Mouse (Mus musculus): ENCODE measurements at regions not wholly inside any gene's neighbourhood (a gene's known extent, or its start where the extent isn't known, plus 50 kb on each side); places are given as distances from the start of the nearest gene placed in this dataset.
"Not testable (repeated sequence)": the region's sequence is repeated elsewhere in the genome, so short reads cannot be mapped to it uniquely, and the experiment has no call there.

DNA sequence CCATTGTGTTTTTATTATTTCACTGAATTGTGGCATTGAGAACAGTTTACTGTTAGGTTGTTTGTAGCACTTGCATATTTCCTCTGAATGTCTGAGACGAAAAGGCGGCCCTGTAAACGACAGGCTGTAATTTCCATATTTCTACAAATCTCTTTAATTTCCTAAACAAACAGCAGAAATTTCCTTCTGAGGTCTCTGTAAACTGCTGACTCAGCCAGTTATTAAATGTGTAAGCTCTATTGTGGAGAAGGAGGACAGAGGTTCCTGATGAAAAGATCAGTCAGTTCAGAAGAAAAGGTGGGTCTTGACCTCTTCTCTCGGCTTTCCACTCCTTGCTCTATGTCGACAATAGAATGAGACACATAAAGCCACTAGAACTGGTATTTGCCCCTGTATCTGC, 256.0 kb upstream of the 1700008P02Rik start:
- no peak for DNase-seq

DNA sequence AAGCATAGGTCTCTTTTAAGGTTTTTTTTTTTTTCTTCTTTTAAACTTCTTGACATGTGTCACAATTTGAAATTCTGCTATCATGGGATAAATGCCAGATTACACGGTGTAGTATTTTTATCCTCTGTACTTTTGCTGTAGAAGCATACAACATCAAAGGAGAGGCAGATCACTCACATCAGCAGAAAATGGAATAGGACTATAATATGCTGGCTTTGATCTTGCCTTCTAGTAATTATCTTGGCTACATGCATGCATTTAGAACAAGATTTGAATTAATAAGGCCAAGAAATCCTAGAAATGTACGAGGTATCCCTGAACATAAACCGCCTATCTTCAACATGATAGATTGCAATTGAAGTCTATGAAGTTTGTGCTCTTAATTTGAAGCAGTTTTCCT, 251.9 kb upstream of the 1700008P02Rik start:
- no peak for DNase-seq

DNA sequence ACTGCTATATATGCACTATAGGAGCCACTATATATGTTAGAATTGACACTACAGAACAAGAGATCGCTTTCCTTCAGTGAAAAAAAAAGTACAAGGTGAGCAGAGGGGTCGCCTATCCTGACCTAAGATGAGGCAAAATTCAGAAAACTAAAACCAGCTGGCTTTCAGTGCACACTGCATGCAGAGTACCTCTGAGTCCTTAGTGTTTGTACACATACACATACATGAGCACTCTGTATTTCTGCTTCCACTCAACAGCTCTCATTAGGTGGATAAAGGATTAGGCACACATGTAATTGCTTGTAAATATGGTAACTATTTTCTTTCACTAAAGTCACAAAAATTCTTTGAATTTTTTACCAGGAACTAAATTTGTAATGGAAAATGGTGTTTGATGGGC, 251.5 kb upstream of the 1700008P02Rik start:
- DNase-seq, result no peak

DNA sequence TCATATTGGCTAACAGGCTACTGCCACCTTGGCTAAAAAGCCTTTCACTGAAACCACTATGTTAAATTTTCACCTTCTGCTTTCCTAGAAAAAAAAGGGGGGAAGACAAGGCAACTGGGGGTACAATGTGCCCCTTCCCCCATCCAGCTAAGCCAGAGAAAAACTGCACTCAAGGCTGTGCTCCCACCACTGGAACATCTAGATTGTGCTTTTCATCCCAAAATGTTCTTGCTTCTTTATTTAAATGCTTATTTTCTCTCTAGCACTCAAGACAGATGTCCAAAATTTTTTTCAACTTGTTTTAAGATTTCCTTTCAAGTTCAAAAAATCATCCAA, 245.9 kb upstream of the 1700008P02Rik start:
- no peak for DNase-seq

DNA sequence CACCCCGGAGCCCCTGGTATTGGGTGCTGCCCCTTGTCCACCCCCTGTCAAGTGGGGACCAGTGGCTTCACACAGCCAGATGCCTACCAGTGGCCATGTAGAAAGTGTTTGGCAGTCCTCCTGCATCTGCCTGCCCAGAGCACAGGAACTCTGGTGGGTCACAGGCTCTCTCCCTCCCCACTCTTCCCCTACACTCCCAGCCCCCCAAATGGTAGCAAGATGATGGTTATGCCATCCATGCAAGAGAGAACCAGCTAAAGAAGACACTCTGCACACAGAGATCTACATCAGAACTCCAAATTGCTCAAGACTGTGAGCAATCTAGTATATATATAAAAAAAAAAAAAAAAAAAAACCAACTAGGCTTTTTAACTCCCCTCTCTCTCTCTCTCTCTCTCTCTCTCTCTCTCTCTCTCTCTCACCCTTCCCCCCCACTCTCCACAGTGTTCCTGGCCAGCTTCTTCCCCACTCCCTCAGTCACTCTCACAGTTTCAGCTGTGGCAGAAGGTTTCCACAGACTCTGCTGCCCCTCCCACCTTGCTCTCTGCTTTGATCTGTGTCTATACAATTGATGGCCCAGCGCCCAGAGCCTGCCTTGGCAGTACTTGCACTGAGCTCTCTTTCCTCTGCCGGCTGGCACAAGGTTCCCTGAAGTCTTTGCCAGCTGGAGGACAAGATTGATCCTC, 245.4 kb upstream of the 1700008P02Rik start:
- DNase-seq, result peak; percentile 15

DNA sequence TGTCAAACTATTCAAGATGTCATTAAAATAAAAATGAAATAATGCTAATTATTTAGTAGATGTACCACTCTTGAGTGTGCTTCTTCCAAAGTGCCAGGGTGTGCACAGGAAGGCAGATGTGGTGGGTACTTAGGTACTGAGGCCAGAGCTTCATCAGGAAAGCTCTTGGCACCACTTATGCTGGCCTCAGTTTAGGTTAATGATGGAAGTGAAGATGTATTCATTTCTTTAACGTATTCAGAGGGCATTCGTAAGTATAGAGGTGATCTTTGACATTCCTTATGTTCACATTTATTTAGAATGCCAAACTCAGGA, 239.6 kb upstream of the 1700008P02Rik start:
- DNase-seq, result no peak

DNA sequence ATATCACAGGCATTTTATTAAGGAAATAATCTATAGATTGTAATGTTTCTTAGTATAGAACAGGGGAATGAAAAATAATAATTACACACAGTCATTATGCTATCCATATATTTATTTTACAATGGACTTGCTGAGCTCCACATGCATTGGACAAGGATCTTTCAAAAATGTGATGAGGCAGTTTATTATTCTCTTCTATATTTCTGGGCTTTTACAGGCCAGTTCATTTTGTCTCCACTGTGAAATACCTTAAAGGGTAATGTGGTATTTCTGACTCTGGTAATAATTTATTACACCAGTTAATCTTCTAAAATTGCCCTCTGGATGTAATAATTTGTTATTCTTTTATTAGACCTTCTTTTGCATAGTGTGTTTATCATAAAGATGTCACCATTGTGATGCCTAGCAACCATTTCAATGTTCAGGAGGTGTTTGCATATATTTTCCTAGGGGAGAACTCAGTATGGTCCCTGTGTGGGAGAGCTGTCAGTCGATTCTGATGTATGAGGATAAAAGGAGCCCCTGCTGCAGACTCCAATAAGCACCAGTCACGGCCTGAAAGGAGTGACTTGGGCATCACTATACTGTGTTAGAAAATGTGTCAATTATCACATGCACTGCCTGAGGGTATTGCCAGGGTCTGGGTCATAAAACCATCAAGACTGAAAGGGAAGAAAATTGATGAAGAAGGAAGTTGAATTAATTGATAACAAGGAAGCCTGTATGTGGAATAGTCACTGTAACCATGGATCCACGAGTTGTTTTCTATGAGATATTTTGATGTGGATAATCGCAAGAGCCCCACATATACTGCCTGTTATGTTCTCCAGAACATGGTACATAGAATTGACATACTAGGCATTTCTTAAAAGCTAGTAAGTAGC, 239.0 kb upstream of the 1700008P02Rik start:
- DNase-seq, result peak; percentile 36

DNA sequence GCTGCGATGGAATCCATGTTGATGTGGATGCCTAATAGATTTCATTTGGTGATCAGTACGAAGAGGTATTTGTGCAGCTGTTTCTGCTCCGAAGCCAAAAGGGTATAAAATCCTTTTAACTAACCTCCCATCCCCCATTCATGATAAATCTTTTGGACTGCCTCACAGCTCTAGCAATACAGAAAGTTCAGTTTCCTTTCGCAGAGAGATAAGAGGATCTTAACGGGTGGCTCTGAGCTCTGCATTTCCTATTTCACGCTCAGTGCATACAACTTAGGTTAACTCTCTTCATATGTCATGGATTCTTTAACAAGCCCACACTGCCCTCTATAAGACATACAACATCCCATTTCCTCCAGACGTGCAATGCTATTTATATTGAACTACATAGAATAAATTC, 199.1 kb upstream of the 1700008P02Rik start:
- DNase-seq, result no peak

DNA sequence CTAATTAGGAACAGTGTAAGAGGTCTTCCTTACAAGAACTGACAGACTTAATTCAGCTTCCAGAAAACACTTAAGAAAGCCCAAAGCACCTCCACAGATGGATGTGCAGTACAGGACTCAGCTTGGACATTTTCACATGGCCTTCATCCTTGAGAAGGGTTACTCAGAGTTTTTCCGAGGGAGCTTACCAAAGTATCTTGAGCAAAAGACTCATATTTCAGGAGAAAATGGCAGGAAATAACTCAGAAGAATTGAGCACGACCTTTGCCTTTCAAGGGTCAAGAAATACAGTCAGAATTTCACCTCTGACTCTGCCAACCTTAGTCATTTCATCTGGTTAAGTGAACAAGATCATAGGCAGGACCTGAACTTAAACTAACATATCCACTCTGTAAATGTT, 192.1 kb upstream of the 1700008P02Rik start:
- no peak for DNase-seq

DNA sequence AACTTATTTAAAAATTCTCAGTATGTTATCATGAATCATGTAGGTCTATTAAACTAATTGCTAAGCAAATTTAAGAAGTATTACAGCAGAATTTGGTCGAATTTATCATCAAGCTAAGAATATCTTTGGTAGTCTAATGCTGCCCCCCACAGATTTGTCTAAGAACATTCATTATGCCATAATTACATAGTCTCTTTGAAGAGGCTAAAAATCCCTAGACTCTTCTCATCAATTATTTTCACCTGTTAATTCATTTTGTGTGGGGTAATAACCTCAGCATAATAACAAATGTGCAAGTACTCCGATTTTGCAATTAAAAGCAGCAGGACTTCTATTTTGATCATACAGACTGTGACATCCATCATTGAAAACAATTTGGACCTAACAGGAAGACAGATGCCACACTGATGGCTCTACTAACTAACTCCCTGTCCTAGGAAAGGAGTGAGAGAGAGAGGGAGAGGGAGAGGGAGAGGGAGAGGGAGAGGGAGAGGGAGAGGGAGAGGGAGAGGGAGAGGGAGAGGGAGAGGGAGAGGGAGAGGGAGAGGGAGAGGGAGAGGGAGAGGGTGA, 189.2 kb upstream of the 1700008P02Rik start:
- peak; percentile 28 for DNase-seq

DNA sequence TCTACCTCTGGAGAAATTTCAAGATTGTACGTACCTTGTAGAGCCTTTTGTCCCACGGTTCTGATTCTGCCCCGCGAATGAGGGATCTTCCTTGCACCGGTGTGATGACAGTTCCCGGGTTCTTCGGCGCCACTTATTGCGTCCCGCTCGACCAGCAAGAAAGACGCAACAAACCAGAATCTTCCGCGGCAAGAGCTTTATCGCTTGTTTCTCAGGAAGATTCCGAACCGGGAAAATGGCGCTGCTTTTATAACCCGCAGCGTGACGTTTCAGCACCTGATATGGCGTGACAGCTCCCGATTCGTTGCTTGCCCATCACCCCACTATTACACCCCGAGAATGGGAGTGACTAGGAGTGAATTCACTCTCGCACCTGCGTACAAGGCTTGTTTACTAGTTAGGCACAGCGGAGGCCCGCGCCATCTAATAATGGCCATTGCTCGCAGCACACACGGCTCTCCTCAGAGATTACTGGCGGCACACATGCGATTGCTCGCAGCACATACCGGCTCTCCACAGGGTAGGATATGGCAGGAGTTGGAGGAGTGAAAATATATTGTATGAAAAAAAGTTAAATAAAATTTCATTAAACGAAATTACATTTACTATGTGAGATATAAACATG, 180.0 kb upstream of the 1700008P02Rik start:
- DNase-seq, result not testable (repeated sequence)

DNA sequence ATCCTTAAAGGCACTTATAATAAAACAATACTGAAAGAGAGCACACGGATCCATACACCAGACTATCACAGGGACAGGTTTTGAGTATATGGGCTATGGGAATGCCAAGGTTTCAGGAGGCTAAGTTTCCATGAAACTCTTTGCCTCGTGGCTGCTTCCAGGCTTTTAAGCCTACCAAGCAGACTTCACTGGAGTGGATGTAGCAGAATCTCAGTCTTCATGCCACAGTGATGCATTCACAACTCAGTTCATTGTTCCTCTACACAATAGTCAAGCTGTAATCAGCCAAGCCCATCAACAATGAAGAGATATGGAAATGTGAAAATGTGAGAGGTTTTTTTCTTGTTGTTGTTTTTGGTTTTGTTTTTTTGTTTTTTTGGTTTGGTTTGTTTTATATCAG, 148.3 kb upstream of the 1700008P02Rik start:
- DNase-seq, result no peak

DNA sequence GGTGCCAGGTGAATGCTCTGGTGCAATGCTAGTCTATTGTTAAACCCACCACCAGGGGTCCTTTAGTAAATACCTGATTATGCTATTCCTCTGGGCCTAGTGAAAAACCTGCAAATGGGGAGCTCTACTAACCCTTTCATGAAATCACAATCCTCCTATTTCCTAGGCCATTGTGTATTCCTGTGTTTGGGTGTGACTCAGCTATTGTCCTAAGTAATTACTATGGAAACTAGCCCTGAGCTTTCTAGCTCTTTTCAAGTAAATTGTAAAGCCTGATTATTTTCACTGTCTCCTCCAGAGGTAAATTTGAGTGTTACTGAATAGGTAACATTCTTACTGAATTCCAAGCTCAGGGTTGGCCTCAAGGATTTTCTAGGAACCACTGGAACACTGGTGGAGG, 147.8 kb upstream of the 1700008P02Rik start:
- DNase-seq, result not testable (repeated sequence)

DNA sequence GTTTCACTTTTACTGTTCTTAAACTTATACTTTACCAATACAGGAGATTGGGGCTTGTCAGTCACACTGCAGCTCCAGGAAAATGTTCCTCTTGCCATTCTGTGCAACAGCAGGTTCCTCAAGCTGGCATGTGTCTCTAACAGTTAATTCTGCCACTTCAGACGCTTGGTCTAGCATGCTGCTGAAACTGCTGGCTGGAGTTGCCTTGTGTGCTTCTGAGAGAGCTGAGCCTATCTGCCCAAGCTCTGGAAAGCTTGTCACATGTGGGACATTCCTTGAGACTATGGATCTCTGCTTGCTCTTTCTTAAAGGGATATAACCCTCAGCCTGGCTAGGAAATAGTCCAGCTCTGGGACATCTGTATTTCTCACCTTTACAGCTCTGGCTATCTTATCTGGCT, 138.9 kb upstream of the 1700008P02Rik start:
- DNase-seq, result no peak

DNA sequence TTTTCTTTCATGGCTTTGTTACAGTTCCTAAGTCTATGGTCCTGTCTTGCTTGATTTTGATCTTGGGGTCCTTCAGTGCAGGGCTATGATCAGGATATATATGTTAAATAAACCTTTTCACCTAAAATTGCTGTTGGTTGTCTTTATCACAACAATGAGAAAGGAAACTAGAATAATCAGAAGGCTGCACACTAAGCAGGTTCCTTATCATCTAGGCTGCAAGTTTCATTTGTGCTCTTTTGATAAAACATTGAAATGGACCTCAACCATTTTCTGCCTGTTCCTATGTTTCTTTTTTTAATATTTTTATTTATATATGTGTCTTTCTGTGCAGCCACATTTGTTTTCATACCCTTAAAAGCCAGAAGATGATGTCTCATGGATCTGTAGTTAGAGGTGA, 137.3 kb upstream of the 1700008P02Rik start:
- DNase-seq, result no peak

DNA sequence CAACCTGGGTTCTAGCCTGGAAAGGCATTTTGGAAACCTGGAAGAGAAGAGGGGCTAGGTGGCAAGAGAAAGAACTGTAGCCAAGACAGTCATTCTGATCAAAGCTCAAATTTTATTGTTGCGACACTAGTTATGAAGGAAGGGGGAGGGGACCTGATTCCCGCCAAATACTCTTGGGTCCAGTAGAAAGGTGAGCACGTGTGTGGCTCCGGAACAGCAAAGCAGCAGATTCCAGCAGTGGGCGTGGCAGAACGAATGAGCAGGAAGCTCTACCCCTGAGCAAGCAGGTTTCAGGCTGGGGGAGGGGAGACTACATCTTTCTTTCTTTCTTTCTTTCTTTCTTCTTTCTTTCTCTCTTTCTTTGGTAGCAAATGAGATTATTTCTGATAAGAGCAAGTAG, 130.5 kb upstream of the 1700008P02Rik start:
- not testable (repeated sequence) for DNase-seq

DNA sequence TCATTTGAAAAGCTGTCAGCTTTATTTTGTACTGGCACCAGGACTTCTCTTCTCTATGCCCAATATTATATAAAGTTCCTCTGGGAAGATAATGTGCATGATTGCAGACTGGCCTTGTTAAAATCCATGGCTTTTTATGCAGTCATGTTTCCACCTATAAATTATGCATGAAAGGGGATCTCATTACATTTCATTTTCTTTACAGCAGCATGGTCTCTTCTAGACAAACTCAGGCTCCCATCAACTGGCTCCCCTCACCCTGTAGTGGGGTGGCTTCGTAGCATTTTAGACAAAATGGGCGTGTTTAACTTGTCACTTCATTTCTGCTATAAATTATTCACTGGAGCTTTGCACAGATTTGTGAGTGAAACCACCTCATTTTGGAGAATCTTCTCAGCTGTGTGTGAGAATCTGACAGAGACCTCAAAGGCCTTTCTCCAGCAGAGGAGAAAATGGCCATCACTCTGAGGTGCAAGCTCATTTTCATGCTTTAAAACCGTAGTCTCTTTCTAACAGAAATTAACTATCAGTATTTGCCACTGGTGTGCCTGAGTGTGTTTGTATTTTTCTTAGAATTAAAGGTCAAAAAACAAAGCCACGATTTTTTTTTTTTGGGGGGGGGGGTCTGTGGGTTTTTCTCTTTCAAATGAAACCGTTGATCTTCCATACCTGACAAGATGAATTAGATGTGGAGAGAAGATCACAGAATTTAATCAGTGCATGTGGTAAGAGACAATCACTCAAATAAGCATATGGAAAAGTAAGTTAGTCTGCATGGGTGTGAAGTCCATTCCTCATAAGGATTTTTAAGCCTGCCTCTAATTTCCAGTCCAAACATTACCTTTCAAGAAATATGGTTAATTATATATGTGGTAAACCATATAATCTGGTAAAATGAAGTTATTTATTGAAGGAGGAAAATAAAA, 111.4 kb upstream of the 1700008P02Rik start:
- peak; percentile 4 for DNase-seq

DNA sequence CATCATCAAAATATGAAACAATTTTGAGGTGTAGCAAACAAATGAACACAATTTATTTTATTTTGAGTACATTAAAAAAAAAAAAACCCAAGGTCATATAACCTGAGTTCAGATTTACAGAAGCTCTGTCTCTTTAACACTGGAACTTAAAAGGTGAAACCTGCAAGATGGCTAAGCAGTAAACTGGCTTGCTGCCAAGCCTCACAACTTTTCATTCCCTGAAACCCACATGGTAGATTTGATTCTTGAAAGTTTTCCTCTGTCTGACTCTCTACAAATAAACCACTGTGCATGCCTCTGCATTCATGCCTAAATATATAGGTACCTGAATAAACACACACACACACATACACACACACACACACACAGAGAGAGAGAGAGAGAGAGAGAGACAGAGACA, 109.8 kb upstream of the 1700008P02Rik start:
- no peak for DNase-seq

DNA sequence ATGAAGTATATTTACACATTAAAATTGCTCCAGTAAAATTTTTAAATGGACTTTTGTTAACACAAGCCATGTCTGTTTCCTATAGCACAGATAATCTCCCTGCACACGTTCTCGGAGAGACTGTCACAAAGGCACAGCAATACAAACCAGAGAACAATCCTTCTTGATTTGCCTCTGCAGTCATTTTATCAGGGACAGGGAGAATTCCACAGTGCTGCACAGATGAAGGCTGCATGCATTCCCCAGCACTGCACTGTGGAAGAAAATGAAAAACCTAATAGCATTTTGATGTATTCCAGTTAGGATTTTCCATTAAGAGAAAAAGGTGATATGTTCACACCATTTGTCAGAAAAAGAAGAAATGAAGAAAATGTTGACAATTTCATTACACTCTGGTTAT, 63.4 kb upstream of the 1700008P02Rik start:
- no peak for DNase-seq

DNA sequence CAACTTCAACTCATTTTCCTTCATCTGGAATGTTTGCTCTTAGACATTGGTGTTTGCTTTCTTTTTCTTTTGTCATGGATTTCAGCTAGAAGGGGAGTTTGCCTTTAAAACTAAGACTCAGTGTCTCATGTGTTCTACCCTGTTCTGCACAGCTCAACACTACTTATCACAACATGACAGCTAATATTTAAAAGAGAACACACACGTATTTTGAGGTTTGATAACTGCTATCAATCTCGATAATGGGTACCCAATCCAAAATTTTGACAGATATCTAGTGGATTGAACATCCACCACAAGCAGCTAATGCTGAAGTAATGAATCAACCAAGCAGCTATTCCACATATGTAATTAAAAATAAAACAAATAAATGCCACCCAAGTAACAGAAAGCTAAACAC, 61.2 kb upstream of the 1700008P02Rik start:
- no peak for DNase-seq

DNA sequence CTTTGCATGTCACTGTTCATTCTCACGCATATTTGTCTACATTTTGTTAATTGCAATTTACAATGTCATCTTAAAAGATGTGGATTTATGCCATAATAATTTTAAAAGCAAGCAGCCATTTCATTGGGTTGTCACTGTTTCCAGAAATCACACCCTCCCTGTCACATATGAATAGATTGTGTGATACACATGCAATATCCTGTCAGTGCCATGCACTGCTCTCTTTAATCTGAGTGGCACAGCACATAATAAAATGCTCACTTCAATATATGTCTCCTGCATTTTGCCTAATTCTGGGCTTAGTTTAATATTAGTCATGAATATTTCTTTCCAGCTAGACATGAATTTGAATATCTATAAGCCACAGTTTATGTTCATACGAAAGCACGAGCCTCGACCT, 56.1 kb upstream of the 1700008P02Rik start:
- DNase-seq, result no peak

DNA sequence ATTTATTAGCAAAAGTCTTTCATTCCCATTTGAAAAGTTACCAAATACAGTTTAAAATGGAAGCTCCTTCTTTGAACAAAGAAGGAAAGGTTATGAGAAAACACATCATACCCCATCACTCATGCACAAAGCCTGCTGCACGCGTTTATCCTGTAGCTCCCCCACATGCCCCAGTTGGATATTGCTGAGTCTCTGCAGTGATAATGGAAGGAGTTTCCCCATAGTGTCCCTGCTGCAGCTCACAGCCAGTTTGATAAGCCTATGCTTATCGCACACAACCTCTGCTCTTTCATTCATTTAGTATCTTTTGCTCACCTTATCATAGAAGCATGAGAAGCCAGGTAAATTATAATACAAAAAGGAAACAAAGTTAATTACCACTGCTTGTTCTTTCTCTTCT, 55.1 kb upstream of the 1700008P02Rik start:
- peak; percentile 37 for DNase-seq

Data from retina, postnatal 1 day (tissue).